Mouse (Mus musculus) limb, embryonic 10.5 days (tissue): ENCODE results near the gene Irf9. TPM values are rescaled to one million over a fixed set of nuclear protein-coding genes. Genes with fewer than 3 reads are reported as not detected.

Experiments used
- DNase-seq: peaks from one replicate; pipeline ENCODE4 v3.0.0-alpha.2; 2017; ENCODE audit warnings: low spot score
- H3K27ac ChIP-seq: fragments of 300-500 bp; sonication (generic); 2 replicates; pipeline ENCODE4 v1.5.1; 2016; ENCODE audit warnings: mild to moderate bottlenecking
- H3K27me3 ChIP-seq: fragments of 300-500 bp; sonication (generic); 2 replicates; pipeline ENCODE4 v1.6.1; 2016; ENCODE audit warnings: low read depth, mild to moderate bottlenecking; ENCODE audit not compliant: poor library complexity, severe bottlenecking
- H3K36me3 ChIP-seq: fragments of 300-500 bp; sonication (generic); 2 replicates; pipeline ENCODE4 v1.6.1; 2016; ENCODE audit warnings: mild to moderate bottlenecking, moderate library complexity
- H3K4me1 ChIP-seq: fragments of 300-500 bp; sonication (generic); 2 replicates; pipeline ENCODE4 v1.6.1; 2016
- H3K4me3 ChIP-seq: fragments of 300-500 bp; sonication (generic); 2 replicates; pipeline ENCODE4 v1.5.1; 2016; ENCODE audit warnings: mild to moderate bottlenecking, moderate library complexity
- H3K9me3 ChIP-seq: fragments of 300-500 bp; sonication (generic); replicated peaks from 2 replicates; pipeline ENCODE4 v1.6.1; 2016; ENCODE audit warnings: mild to moderate bottlenecking
- WGBS: fragments of 180-500 bp; shearing (Covaris S2); methylation state at CpG from one replicate; pipeline ENCODE4 v1.1.7; 2016; 5-methylcytosine and 5-hydroxymethylcytosine counted together
- polyA plus RNA-seq: library from polyadenylated mRNA; unstranded; fragments of >200 nt; fragmentation: Nextera tagmentation; extraction: Ambion mirVana; gene quantifications from 2 replicates; pipeline ENCODE4 v1.2.1, GENCODE M21; 2016

The Irf9 gene
- polyA plus RNA-seq, 1 experiment from 2014 or later = 7.0 TPM

GRCm38 (mm10) chr14:55585566-55585960 is 17.8 kb upstream of the Irf9 start:
- 59% methylated on average over 6 of the region's 6 CpGs for WGBS
- Histone ChIP-seq H3K4me1 (peaks cover 24% of the 10 kb centered on the region), H3K27me3 (peaks cover 15% of the 10 kb centered on the region; the same call in 1 of the 2 replicates), H3K4me3 (peak overlapping the region; percentile 69), H3K36me3 (peaks cover 44% of the 10 kb centered on the region), H3K27ac (no peak overlapping the region), H3K9me3 (no peaks in the 10 kb centered on the region)
- no peak for DNase-seq

GRCm38 (mm10) chr14:55586149-55586548 is 17.2 kb upstream of the Irf9 start:
- no peak overlapping the region for H3K4me3 ChIP-seq
- peaks cover 15% of the 10 kb centered on the region; the same call in 1 of the 2 replicates for H3K27me3 ChIP-seq
- H3K4me1 ChIP-seq = peaks cover 24% of the 10 kb centered on the region
- DNase-seq = no peak
- peaks cover 38% of the 10 kb centered on the region for H3K36me3 ChIP-seq
- WGBS = 93% methylated on average over 2 of the region's 2 CpGs
- H3K27ac ChIP-seq = no peak overlapping the region
- H3K9me3 ChIP-seq = no peaks in the 10 kb centered on the region

- Histone ChIP-seq H3K4me1 (peaks cover 42% of the 10 kb centered on the region), H3K36me3 (peaks cover 35% of the 10 kb centered on the region), H3K4me3 (no peak overlapping the region), H3K9me3 (no peaks in the 10 kb centered on the region), H3K27ac (no peak overlapping the region), H3K27me3 (peaks cover 7% of the 10 kb centered on the region; the same call in 1 of the 2 replicates)
- no peak for DNase-seq
- WGBS = 89% methylated on average over 5 of the region's 5 CpGs
These were observed 14.1 kb upstream of the Irf9 start for GRCm38 (mm10) chr14:55589271-55589670.

- peaks cover 42% of the 10 kb centered on the region for H3K36me3 ChIP-seq
- 90% methylated on average over 11 of the region's 11 CpGs for WGBS
- peaks cover 35% of the 10 kb centered on the region for H3K4me1 ChIP-seq
- no peaks in the 10 kb centered on the region for H3K9me3 ChIP-seq
- H3K4me3 ChIP-seq = peak overlapping the region; percentile 79
- 0 out of 2 replicates have a peak, but pooled peaks cover under 1% of the 10 kb centered on the region for H3K27me3 ChIP-seq
- DNase-seq = no peak
- no peak overlapping the region for H3K27ac ChIP-seq
These were observed 13.5 kb upstream of the Irf9 start for GRCm38 (mm10) chr14:55589771-55590448.

- peak; percentile 91 for DNase-seq
- H3K9me3 ChIP-seq = no peaks in the 10 kb centered on the region
- H3K4me3 ChIP-seq = peak within 1 kb of the TSS; percentile 79
- peak within 1 kb of the TSS; percentile 90 for H3K27ac ChIP-seq
- H3K27me3 ChIP-seq = no peaks in the 10 kb centered on the region
- under 1% methylated on average over 22 of the region's 22 CpGs for WGBS
- peaks cover 51% of the 10 kb centered on the region for H3K36me3 ChIP-seq
- peaks cover 30% of the 10 kb centered on the region for H3K4me1 ChIP-seq
These were observed 12.5 kb upstream of the Irf9 start, which contains the start of gene Psme2 for GRCm38 (mm10) chr14:55590748-55591330. Psme2 (minus strand) TSS chr14:55591113.

- Histone ChIP-seq H3K4me1 (peaks cover 32% of the 10 kb centered on the region), H3K27ac (peak within 1 kb of the TSS; percentile 90), H3K36me3 (peaks cover 57% of the 10 kb centered on the region), H3K4me3 (peak within 1 kb of the TSS; percentile 79), H3K9me3 (no peaks in the 10 kb centered on the region), H3K27me3 (no peaks in the 10 kb centered on the region)
- DNase-seq = peak; percentile 90
- WGBS = 0% methylated on average over 33 of the region's 33 CpGs
These were observed 12.0 kb upstream of the Irf9 start, which contains the start of gene Rnf31 for GRCm38 (mm10) chr14:55591331-55591891. Rnf31 (plus strand) TSS chr14:55591708.

GRCm38 (mm10) chr14:55592226-55592625 is 11.1 kb upstream of the Irf9 start:
- peak overlapping the region; percentile 79 for H3K4me3 ChIP-seq
- DNase-seq = no peak
- WGBS = 4% methylated on average over 16 of the region's 16 CpGs
- H3K9me3 ChIP-seq = no peaks in the 10 kb centered on the region
- H3K27me3 ChIP-seq = no peaks in the 10 kb centered on the region
- H3K36me3 ChIP-seq = peaks cover 59% of the 10 kb centered on the region
- H3K27ac ChIP-seq = peak overlapping the region; percentile 90
- H3K4me1 ChIP-seq = peaks cover 32% of the 10 kb centered on the region

GRCm38 (mm10) chr14:55596036-55596690 is 7.2 kb upstream of the Irf9 start:
- WGBS = 87% methylated on average over 13 of the region's 13 CpGs
- Histone ChIP-seq H3K4me1 (peaks cover 22% of the 10 kb centered on the region), H3K4me3 (no peak overlapping the region), H3K36me3 (peaks cover 76% of the 10 kb centered on the region), H3K27ac (no peak overlapping the region), H3K27me3 (no peaks in the 10 kb centered on the region), H3K9me3 (no peaks in the 10 kb centered on the region)
- no peak for DNase-seq

- H3K36me3 ChIP-seq = peaks cover 97% of the 10 kb centered on the region
- H3K4me3 ChIP-seq = no peak overlapping the region
- no peaks in the 10 kb centered on the region for H3K27me3 ChIP-seq
- H3K27ac ChIP-seq = no peak overlapping the region
- H3K4me1 ChIP-seq = peaks cover 10% of the 10 kb centered on the region; the same call in 1 of the 2 replicates
- DNase-seq = no peak
- WGBS = 94% methylated on average over 21 of the region's 21 CpGs
- no peaks in the 10 kb centered on the region for H3K9me3 ChIP-seq
These were observed 4.6 kb upstream of the Irf9 start for GRCm38 (mm10) chr14:55598521-55599390.

- peak; percentile 85 for DNase-seq
- Histone ChIP-seq H3K9me3 (no peaks in the 10 kb centered on the region), H3K4me3 (peak overlapping the region; percentile 40), H3K27me3 (no peaks in the 10 kb centered on the region), H3K4me1 (peaks cover 11% of the 10 kb centered on the region), H3K36me3 (peaks cover 85% of the 10 kb centered on the region), H3K27ac (peak overlapping the region; percentile 81)
- 14% methylated on average over 19 of the region's 19 CpGs for WGBS
These were observed 534 bp downstream of the Irf9 start for GRCm38 (mm10) chr14:55603633-55604576.

- Histone ChIP-seq H3K27me3 (no peaks in the 10 kb centered on the region), H3K36me3 (peaks cover 85% of the 10 kb centered on the region), H3K27ac (no peak overlapping the region), H3K4me1 (peaks cover 11% of the 10 kb centered on the region), H3K9me3 (no peaks in the 10 kb centered on the region), H3K4me3 (no peak overlapping the region)
- no peak for DNase-seq
- WGBS = 94% methylated on average over 11 of the region's 11 CpGs
These were observed 1.5 kb downstream of the Irf9 start for GRCm38 (mm10) chr14:55604823-55605222.
